Mouse (Mus musculus) cerebellum, adult 2 months (tissue): ENCODE measurements around the gene Rps6ka5. TPM values are rescaled to one million over a fixed set of nuclear protein-coding genes. Genes with fewer than 3 reads are reported as not detected.

Experiments
- DNase-seq, 2 experiments: peaks; one replicate each; pipeline ENCODE4 v3.0.0; 2021
- H3K27ac ChIP-seq: fragments of 200-500 bp; 2 replicates; pipeline ENCODE4 v1.5.1; 2012; ENCODE audit warnings: low read length, control low read depth, inconsistent platforms; ENCODE audit not compliant: insufficient read depth
- H3K27me3 ChIP-seq: fragments of 200-500 bp; 2 replicates; pipeline ENCODE4 v1.6.1; 2012; ENCODE audit warnings: inconsistent platforms, mild to moderate bottlenecking, low read length, moderate library complexity; ENCODE audit not compliant: control insufficient read depth, insufficient read depth
- H3K4me1 ChIP-seq: fragments of 200-500 bp; 2 replicates; pipeline ENCODE4 v1.6.1; 2011; ENCODE audit warnings: low read length; ENCODE audit not compliant: control insufficient read depth, insufficient read depth
- H3K4me3 ChIP-seq: fragments of 200-500 bp; replicated peaks from 2 replicates; pipeline ENCODE3; 2011; ENCODE audit warnings: mild to moderate bottlenecking, low read depth, low read length, control low read depth; ENCODE audit not compliant: insufficient read depth
- CTCF ChIP-seq: fragments of 200-500 bp; IDR thresholded peaks from 2 replicates; pipeline ENCODE4 v1.5.1; 2011; ENCODE audit warnings: low read depth, mild to moderate bottlenecking, control low read depth, low read length, moderate library complexity, borderline replicate concordance; ENCODE audit not compliant: insufficient read depth
- POLR2A ChIP-seq: fragments of 200-500 bp; IDR thresholded peaks from 2 replicates; pipeline ENCODE4 v1.6.1; 2011; ENCODE audit warnings: low read length, control low read depth, borderline replicate concordance; ENCODE audit not compliant: insufficient read depth
- WGBS: fragments of 180-500 bp; shearing (Covaris S2); methylation state at CpG from one replicate; pipeline ENCODE4 v1.1.7; 2018; 5-methylcytosine and 5-hydroxymethylcytosine counted together
- polyA plus RNA-seq: library from polyadenylated mRNA; depleted of rRNA; stranded (reverse); fragments of >200 nt; gene quantifications from 2 replicates; pipeline ENCODE4 v1.2.3, GENCODE M21; 2012

Gene Rps6ka5
- polyA plus RNA-seq, 1 experiment = 22.9 TPM

DNA sequence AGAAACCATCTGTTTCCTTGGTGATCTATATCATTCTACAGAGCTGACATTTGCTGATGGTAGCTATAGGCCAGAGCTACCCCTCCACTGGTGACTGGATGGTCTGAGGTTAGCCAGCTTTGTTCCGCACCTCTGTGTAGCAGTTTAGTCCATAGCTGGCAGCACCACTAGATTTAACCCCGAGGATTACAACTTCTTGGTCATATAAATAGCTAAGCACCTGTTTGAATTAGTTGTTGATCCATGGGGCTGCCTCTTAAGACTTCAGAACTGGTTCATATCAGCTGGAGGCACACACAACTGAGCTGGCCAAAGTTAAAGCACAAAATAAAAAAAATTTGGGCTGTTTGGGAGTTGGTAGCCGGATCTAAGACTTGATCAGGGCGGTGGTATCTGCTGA, 193.6 kb downstream of the Rps6ka5 start:
- WGBS = 91% methylated on average over 4 of the region's 4 CpGs
- no peaks in the 10 kb centered on the region; the same call in 1 of the 2 replicates for H3K27me3 ChIP-seq
- H3K4me1 ChIP-seq = no peaks in the 10 kb centered on the region
- no peak for TF ChIP-seq POLR2A
- no peak for TF ChIP-seq CTCF
- no peak for DNase-seq
- no peak overlapping the region for H3K4me3 ChIP-seq
- no peak overlapping the region for H3K27ac ChIP-seq

- 54% methylated on average over 1 of the region's 1 CpGs for WGBS
- DNase-seq = no peak
Observed at GRCm38 (mm10) chr12:100531740-100532139, 195.0 kb downstream of the Rps6ka5 start.

DNA sequence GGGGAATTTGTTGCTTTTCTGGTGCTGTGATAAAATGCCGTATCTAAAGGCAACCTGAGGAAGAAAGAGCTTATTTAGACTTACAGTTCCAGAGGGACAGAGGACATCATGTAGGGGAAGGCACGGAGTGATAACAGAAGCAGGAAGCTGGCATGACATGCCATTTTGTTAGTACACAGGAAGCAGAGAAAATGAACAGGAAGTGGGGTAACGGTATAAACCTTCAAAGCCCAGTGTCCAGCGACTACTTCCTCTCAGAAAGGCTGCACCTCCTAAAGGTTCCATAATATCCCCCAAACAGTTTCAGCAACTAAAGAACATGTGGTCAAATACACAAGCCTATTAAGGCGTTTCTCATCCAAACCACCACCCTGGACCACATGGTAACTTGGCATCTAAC, 195.9 kb downstream of the Rps6ka5 start:
- no peak for DNase-seq
- Histone ChIP-seq H3K4me3 (no peak overlapping the region), H3K27ac (no peak overlapping the region), H3K27me3 (no peaks in the 10 kb centered on the region; the same call in 1 of the 2 replicates), H3K4me1 (peaks cover 5% of the 10 kb centered on the region)
- 75% methylated on average over 5 of the region's 5 CpGs for whole genome bisulfite sequencing
- no peak for TF ChIP-seq CTCF
- TF ChIP-seq POLR2A = no peak

More at GRCm38 (mm10) chr12:100531740-100532139, 195.0 kb downstream of the Rps6ka5 start:
- H3K27me3 ChIP-seq = no peaks in the 10 kb centered on the region; the same call in 1 of the 2 replicates
- TF ChIP-seq CTCF = no peak
- no peak for TF ChIP-seq POLR2A
- H3K27ac ChIP-seq = no peak overlapping the region
- H3K4me1 ChIP-seq = peaks cover 5% of the 10 kb centered on the region
- H3K4me3 ChIP-seq = no peak overlapping the region

- no peaks in the 10 kb centered on the region; the same call in 1 of the 2 replicates for H3K27me3 ChIP-seq
- H3K4me3 ChIP-seq = no peak overlapping the region
- no peak overlapping the region for H3K27ac ChIP-seq
- 90% methylated on average over 5 of the region's 5 CpGs for WGBS
- TF ChIP-seq CTCF (no peak), POLR2A (no peak)
- DNase-seq = no peak
- H3K4me1 ChIP-seq = peaks cover 5% of the 10 kb centered on the region
Observed at GRCm38 (mm10) chr12:100529651-100530050, 197.1 kb downstream of the Rps6ka5 start.

GRCm38 (mm10) chr12:100529172-100529571, 197.6 kb downstream of the Rps6ka5 start:
- WGBS = 68% methylated on average over 8 of the region's 8 CpGs
- peaks cover 5% of the 10 kb centered on the region for H3K4me1 ChIP-seq
- H3K27me3 ChIP-seq = no peaks in the 10 kb centered on the region; the same call in 1 of the 2 replicates
- TF ChIP-seq CTCF = no peak
- no peak for TF ChIP-seq POLR2A
- no peak overlapping the region for H3K27ac ChIP-seq
- no peak for DNase-seq
- H3K4me3 ChIP-seq = no peak overlapping the region

- 61% methylated on average over 3 of the region's 3 CpGs for WGBS
- TF ChIP-seq CTCF (no peak), POLR2A (no peak)
- peaks cover 5% of the 10 kb centered on the region for H3K4me1 ChIP-seq
- peak in 1 of 2 experiments; percentile 40 for DNase-seq
- peak overlapping the region; percentile 29; the same call in 1 of the 2 replicates for H3K27ac ChIP-seq
- no peaks in the 10 kb centered on the region for H3K27me3 ChIP-seq
- H3K4me3 ChIP-seq = no peak overlapping the region
Observed at GRCm38 (mm10) chr12:100528246-100528645, 198.5 kb downstream of the Rps6ka5 start.

GRCm38 (mm10) chr12:100527753-100528152, 199.0 kb downstream of the Rps6ka5 start:
- WGBS = 2% methylated on average over 9 of the region's 9 CpGs
- TF ChIP-seq POLR2A (peak; percentile 72; the same call in 1 of the 2 replicates), CTCF (no peak)
- H3K27me3 ChIP-seq = no peaks in the 10 kb centered on the region
- peaks cover 5% of the 10 kb centered on the region for H3K4me1 ChIP-seq
- peak; percentile 84 to 94 for DNase-seq
- H3K27ac ChIP-seq = peak overlapping the region; percentile 35
- H3K4me3 ChIP-seq = peak overlapping the region; percentile 73

GRCm38 (mm10) chr12:100527241-100527640, 199.5 kb downstream of the Rps6ka5 start:
- Histone ChIP-seq H3K4me3 (peak overlapping the region; percentile 73), H3K4me1 (peaks cover 5% of the 10 kb centered on the region), H3K27ac (peak overlapping the region; percentile 68), H3K27me3 (no peaks in the 10 kb centered on the region)
- no peak for TF ChIP-seq CTCF
- no peak for TF ChIP-seq POLR2A
- DNase-seq = peak; percentile 56 to 66
- 14% methylated on average over 9 of the region's 9 CpGs for WGBS
